Mouse (Mus musculus) skeletal muscle tissue, adult 2 months (tissue): ENCODE results near the gene Tanc1.

Experiments used
- DNase-seq: peaks from one replicate; pipeline ENCODE4 v3.0.0-alpha.2; 2012; ENCODE audit warnings: low read depth, low spot score

The Tanc1 gene

DNA sequence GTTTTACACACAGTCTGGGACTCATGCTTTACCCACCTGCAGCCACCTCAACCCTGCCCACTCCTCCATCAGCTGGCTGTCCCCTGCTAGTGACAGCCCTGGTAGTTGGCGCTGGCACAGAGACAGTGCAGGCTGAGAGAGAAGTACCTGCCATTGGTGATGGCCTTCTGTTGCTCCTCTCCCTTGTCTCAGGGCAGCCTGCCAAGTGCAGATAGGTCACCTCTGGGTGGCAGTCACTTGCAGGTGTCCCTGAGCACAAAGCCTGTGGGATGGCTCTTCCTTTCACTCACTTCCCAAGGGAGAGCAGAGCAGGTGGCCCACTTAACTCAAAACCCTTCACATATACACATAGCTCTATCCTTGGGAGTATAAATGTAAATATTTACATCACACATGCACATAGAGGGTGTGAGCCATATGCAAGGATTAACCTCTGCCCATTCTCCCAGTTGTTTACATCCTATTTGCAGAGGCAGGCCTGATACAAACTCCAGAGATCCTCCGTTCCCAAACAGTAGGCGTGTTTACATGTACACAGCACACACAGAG is 106.0 kb downstream of the Tanc1 start:
- no peak for DNase-seq

DNA sequence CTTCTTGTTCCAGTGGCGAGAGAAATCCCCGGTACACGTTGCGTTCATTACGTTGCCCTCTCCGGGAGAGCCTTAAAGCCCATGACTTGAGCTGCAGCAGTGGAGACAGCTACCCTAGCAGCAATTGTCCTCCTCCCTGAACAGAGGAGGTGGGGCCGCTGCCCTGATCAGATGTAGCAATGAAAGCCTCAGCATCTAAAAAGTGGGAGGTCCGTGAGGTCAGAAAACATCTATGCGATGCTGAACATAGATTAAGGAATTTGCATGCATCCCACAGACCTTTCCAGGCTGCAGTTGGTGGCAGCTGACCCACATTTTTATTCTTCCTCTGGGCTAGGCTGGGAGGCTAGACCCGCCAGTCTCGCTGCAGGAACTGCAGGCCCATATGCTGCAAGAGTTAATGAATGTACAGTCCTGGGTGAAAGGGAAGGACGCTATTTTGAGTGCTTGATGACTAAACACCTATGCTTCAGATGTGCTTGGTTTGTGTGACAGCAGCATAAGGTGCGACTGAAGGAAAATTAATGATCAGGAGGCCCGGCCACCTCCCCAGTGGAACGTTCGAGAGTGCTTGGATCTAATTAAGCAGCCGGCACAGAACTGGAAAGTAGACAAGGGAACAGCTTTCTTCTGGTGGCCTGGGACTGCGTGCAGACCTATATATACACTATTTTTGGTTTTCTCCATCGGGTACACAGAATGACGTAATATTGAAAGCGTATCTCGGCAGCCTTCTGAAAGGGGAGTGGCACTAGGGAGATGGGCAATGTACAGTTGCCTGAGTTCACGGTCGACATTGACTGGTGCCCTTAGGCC is 107.0 kb downstream of the Tanc1 start:
- no peak for DNase-seq

DNA sequence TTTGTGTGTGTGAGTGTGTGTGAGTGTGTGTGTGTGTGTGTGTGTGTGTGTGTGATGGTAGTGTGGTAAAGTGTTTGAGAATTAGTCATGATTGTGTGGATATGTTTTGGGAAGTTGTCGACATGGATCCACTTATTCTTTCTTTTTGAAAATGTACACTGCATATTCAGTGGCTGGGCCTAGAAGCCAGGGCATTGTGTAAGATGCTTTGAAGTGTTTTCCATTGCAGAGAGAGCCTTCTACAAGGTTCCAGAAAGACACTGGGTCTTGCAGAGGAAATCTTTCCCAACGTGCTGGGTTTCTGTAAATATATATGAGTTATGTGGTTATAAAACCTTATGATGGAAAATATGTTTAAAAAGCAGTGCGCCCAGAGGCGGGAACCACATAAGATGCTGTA is 108.0 kb downstream of the Tanc1 start:
- no peak for DNase-seq

DNA sequence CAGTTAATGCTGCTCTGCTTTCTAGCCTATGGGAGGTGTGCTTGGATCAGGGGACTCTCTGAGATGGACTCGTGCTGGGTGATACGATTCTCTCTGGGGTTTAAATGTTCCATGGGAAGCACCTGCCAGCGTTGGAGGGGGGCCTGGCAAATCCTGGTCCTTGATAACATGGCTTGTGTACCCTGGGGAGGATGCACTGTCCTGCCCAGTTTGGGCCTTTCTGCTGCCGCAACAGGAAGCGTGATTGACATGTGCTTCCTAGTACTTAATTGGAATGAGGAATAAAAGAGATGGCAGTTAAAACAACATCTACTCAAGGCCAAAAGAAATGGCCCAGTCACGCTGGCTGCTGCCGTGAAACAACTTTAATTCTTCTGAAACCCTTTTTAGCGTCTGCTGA is 109.3 kb downstream of the Tanc1 start:
- peak; percentile 8 for DNase-seq

DNA sequence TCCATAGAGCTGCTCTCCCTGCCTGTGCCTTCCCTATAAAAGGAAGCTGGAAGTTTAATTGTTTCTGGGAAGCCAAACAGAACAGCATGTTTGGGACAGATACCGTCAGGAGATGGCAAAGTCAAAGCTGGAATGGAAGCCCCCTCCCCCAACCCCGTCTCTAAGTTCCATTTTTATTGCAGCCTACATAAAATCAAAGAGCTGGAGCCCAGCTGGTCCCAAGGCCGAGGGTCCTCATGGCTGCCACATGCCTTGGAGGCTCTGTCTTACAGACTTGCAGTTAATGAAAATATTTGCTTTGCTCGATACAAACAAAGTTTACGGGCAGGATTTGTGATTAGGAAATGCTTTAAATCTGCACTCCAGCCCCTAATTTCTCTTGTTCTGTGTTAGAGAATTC is 109.9 kb downstream of the Tanc1 start:
- DNase-seq = no peak

DNA sequence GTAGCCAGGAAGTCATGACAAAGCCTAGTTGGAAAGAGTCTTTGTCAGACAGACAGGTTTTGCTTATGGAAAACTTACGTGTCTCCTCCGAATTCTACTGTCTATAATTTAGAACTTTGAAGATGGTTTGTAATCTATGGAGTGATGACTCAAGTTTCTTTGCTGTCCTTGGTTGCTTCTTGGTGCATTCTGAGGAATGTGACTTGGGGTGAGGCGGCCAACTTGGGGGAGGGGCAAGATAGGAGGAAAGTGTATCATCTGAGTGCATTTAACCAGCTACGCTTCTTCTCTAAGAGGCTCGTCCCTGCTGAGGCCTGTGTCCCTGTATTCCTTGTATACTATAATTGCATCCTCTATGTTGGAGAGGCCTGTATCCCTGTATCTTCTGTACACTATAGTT is 111.5 kb downstream of the Tanc1 start:
- no peak for DNase-seq

DNA sequence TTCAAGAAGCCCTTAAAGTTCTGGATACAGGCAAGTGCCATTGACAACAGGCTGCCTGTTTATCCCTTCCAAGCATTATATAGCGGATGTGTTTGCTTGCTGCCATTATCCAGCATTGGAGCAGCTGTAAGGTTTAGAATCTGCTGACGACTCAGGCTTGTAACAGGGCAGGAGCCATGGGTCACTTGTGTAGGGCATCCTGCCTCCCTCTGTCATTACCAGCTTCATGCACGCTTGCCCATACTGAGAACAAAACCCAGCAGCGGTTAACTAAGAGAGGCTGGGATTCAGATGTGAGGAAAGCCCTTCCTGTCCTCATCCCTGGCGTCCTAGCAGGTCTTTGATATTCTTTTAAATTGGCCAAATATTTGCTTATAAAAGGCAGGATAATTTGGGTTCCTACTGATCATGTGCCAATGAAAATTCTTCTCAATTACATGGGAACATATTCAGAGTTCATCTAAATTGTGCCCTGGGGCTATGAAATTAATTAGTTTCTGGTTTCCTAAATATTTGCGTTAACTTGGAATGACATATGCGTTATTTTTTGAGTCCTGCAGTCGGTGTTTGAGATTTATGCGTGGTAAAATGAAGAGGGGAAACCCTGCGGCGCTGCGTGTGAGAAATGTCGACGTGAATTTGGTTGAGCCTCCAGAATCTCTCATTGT is 113.8 kb downstream of the Tanc1 start:
- DNase-seq = no peak

DNA sequence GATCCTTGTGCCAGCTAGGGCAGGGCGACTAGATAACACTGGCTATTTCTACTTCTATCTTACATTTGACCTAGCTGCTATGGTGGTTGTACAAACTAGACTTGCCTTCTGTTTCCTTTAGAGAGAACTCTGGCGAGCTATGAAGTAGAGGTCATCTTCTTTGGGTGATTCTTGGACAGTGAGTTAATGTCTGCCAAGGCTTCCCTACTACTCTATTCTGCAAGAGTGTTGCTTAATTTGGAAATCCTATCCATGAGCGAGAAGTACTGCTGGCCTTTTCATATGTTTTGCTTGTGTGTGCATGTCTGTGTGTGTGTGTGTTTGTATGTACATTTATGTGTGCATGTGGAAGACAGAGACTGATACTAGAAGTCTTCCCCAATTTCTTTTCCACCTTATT is 120.0 kb downstream of the Tanc1 start:
- no peak for DNase-seq

DNA sequence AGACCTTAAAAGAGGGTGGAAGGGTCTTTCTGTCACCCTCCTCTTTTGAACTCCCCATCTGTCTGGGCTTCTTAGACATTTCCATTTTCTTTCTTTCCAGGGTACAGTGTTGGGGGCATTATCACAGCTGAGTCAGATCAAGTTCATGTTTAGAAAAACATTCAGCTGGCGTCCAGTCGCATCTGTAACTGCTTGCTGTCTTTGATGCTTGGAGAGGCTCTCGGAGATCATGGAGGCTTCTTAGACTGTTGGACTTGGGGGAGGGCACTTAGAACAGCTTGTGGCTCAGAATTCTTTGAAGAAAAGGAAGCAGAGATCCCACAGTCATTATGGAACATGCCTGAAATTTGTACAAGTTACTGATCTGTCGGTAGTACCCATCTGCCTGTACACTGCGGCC is 121.6 kb downstream of the Tanc1 start:
- no peak for DNase-seq

DNA sequence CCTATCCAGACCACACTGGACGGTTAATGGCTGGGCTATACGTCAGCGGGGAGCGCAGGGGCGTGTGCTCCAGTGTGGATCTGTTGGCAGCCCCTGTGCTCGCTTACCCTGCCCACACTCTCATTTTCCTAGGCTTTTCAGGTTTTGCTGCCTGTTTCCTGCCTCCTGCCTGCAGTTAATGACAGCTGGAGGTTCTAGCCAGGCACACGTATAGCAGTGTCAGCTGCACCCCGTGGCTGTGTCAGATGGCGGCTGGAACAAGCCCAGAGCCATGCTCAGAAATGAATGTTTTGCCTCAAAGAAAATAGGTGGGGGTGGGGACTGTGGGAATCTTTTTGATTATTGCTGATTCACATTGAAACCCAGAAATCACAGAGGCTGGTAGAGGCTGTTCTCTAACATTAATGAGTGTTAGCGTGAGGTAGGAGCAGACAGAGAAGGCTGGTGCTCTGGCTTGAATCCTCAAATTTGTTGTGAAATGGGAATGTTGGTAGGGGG is 124.6 kb downstream of the Tanc1 start:
- DNase-seq = no peak

DNA sequence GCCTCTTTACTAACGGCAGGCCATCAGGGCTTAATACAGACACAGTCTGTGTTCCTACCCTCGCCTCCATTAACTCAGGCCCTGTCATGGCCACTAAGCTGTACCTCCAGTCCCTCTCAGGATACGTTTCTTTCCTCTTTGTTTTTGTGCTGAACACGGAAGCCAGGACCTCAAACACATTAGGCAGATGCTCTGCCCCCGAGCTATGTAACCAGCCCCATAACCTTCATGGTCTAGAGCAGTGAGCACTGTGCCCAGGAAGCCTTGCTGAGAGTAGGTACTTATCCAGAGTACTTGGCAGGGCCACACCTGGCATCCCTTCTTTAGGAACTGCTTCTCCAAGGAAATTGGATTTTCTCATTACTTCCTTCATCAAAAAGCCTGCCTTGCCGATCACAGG is 125.5 kb downstream of the Tanc1 start:
- no peak for DNase-seq

DNA sequence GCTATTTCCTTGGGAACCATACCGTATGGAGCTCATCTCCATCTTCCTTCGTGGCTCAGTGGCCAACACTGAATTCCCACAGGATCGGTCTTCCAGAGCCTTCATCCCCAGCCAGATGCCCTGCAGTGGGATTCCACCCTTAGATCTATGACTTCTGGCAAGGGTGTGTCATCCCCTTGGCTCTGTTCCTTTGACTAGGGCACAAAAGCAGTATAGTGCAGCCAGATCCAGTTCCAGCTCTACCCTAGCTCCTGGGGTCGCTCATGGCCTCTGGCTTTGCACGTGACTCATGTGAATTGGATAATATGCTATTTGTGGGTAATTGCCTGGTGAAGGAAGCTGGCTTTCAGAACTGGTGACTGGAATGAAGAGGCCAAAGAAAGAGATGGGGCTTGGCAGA is 126.5 kb downstream of the Tanc1 start:
- DNase-seq = no peak

DNA sequence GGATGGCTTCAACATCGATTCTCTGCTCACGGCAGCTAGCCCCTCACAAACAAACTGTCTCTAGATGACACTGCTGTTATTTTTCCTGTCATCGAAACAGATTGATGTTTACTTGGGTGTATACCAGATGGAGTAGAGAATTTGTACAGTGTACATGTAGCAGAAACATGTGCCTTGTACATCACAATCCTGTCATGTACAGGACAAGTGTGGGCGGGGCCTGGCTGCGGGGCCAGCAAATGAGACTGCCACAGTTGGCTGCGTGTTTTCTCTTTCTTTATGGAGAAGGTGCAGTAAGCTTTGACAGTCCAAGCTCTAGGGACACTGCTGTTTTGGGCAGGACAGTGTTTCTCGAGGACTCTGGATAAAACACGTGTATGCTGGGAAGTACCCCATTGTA is 127.2 kb downstream of the Tanc1 start:
- no peak for DNase-seq

DNA sequence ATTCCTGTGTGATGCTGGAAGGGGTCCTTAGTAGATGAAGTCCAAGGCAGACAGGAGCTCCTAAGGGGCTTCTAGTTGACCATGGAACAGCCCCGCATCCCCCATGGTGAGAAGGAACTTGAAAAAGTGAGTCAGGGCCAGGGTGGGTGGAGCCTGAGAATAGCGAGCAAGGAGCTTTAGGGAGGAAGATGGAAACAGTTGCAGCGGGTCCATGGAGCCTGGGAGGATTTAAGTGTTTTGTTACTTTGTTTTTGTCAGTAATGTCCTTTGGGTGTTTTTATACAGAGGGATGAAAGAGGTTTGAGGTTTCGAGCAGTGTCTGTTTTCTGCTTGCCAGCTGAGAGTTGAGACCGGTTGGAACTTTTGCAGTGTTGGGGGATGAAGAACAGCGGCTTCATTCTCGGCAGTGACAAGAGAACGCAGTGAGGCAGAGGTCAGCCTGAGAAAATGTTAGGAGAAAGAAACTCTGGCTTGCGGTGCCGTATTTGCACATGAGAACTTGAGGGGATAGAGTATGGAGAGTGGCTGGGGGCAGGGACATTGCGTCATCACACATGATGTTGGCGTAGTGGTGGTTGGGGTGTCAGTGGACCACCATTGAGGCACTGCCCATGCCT is 130.8 kb downstream of the Tanc1 start:
- DNase-seq = no peak

DNA sequence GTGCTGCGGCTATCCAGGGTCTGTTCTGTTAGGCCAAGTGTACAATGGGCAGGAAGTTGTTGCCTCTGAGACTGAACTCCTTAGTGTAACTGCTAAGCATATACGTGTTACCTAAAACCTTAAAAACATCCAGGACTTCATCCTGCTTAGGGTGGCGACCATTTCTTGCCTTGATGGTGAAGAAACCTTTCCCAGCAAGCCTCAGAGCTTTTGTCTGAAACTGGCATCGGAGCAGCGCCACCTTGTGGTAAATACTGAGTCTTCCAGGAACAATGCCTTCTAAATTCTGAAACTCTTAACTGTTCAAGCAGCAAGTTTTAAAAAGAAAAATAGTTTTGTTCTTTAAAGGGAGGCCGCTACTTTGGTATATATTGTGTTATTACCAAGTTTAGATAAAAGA is 133.6 kb downstream of the Tanc1 start:
- peak; percentile 34 for DNase-seq

DNA sequence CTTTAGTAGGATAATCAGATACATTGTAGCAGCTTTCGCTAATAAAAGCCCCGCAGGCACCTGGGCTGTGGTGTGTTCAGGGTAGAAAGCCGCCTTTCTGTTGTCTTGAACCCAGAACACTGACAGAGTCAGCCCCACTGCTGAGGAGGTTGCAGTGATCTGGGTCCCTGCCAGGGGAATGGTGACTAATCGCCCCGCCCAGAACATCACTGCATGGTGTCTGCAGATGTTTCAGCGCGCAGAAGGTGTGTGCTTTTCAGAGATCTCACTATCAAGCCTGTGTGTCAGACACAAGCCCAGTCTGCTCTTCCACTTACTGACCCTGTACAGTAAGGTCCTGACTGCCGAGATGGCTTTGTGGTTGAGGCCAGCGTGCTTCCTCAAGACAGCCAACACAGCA is 134.2 kb downstream of the Tanc1 start:
- no peak for DNase-seq

DNA sequence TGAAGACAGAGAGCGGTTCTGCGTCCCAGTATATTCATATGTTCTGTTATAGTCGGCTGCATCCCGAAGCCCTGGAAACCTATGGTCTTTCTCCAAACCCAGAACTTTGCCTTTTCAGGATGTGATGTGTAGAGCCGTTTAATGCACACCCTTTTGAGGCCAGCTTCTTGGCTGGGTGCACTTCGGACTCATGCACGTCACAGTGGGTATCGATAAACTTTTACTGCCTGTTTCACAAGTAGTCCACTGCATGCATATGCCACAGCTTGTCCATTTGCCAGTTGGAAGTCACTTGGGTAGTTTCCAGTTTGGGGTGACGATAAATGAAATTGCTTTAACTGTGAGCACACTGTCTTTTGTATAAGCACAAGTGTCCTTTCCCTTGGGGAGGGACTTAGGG is 135.9 kb downstream of the Tanc1 start:
- no peak for DNase-seq

DNA sequence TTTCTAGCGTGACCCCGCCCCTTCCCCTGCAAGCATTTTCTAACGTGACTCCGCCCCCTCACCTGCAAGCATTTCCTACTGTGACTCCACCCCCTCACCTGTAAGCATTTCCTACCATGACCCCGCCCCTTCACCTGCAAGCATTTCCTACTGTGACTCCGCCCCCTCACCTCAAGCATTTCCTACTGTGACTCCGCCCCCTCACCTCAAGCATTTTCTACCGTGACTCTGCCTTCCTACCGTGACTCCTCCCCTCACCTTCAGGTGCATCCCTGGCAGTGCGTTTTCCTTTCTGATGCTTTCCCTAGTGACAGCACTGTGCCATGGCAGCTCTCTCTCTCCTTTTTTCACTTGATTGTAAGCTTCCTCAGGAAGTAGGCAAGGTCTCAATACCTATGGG is 137.5 kb downstream of the Tanc1 start:
- no peak for DNase-seq

DNA sequence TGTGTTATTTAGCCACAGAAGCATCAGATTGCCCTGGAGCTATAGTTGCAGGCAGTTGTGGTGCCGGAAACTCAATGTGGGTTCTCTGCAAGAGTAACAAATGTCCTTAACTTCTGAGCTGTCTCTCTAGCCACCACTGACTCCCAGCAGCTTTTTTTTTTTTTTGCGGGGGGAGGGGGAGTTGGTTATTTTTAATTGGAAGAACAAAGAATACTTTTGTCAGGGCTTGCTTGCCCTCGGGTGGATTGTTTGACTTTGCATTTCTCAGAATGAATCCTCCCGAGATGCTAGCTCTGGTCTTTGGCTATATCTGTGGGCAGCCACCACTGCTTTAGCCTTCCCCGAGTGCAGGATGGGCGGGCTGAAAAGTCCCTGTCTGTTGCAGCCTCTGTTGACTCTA is 139.3 kb downstream of the Tanc1 start:
- no peak for DNase-seq

DNA sequence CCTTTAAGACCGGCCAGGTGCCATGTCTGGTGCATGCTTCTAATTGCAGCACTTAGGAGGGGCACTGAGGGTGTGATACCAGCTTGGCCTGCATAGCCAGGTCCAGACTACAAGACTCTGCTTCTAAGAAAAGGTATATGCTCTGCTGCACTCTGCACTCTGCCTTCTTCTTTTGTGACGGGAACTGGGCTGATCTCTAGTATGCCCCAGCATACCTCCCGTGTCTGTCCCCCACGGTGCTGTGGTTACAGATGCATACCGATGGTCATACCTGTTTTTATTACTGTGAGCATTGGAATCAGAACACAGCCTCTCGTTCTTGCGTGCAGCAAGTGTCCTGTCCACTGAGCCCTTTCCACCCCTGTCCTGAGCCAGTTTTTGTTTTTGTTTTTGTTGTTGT is 140.3 kb downstream of the Tanc1 start:
- DNase-seq = no peak

DNA sequence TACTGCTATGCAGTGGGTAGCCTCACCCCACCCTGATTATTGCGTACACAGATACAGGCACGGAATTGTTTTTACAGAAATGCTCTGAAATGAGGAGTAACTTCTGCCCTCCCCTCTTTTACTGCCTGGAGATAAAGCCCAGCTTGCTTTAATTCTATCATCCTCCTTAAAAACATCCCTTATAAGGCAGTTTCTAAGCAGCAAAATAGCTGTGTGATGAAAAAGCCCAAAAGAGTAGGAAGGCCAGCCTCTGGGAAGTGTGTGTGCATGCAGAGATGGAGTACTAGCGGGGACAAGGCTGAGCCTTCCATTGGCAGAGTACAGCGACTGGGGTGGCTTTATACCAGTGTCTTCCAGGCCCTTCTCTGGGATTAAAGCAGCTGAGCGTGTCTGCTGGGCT is 140.9 kb downstream of the Tanc1 start:
- DNase-seq = no peak

DNA sequence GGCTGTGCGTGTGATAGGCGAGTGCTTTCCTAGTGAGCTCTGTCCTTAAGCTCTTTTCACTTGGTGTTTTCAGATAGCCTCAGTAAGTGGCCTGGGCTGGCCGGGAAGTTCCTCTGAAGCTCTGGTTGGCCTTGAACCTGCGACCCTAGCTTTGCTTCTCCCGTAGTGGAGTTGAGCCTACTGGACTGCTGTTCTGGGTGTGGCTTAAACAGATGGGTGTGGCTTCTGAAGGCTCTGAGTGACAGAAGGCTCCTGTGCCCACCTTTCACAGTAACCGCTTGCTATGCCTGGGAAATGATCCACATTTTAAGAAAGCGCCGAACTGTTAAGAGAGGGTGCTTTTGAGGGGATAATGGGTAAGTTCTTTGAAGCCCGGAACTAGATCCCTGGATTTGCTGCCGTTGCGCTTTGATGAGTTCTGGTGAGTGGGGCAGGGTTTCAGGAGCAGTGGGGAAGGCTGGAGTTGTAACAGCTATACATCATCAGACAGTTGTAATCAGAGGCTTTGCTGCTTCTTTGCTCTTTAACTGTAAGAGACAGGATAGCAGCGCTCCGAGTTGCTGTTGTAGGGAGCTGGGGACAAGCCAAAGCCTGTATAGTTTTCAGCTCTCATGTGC is 144.4 kb downstream of the Tanc1 start:
- DNase-seq = no peak
